Comparison of ENCODE assay signal across 23 mouse cellular contexts in genomic region chr2:117724066-117724465, GRCm38 (mm10).
"Had no signal": no experiment of that assay in that cellular context is flagged by ENCODE, and none has a peak within 500 bp of the region (broad histone marks: within the 10 kb centered on the region; RNA-seq: fewer than 3 reads in every experiment).

No protein-coding gene starts in this region.

- ATAC-seq: liver, postnatal 0 days; lung, postnatal 0 days; midbrain, embryonic 15.5 days had no signal

- H3K27ac ChIP-seq: kidney, postnatal 0 days; layer of hippocampus, adult 2 months; left cerebral cortex, adult 2 months; liver, embryonic 14.5 days; macrophage; midbrain, embryonic 12.5 days; midbrain, embryonic 15.5 days; neural tube, embryonic 12.5 days; neural tube, embryonic 15.5 days; stomach, postnatal 0 days had no signal

- H3K4me3 ChIP-seq: layer of hippocampus, adult 2 months; left cerebral cortex, adult 2 months; limb, embryonic 15.5 days; midbrain, embryonic 12.5 days; midbrain, embryonic 15.5 days; neural tube, embryonic 12.5 days; neural tube, embryonic 15.5 days had no signal

- H3K27me3 ChIP-seq: limb, embryonic 15.5 days; midbrain, embryonic 12.5 days; midbrain, embryonic 15.5 days; neural tube, embryonic 12.5 days; neural tube, embryonic 15.5 days had no signal

- H3K4me1 ChIP-seq: midbrain, embryonic 12.5 days; midbrain, embryonic 15.5 days; neural tube, embryonic 12.5 days; neural tube, embryonic 15.5 days had no signal

- H3K36me3 ChIP-seq: limb, embryonic 15.5 days; midbrain, embryonic 12.5 days; midbrain, embryonic 15.5 days; neural tube, embryonic 12.5 days; neural tube, embryonic 15.5 days had no signal

- DNase-seq: kidney, postnatal 25 days; layer of hippocampus, postnatal 36 days; liver, postnatal 0 days; lung, embryonic 14.5 days; right cerebral cortex, adult 18-20 months; right cerebral cortex, postnatal 14 days; right cerebral cortex, postnatal 4 days; thymus, adult 2 months; thymus, postnatal 14 days; thymus, postnatal 4 days had no signal

- H3K9me3 ChIP-seq: limb, embryonic 15.5 days; midbrain, embryonic 12.5 days; midbrain, embryonic 15.5 days; neural tube, embryonic 12.5 days; neural tube, embryonic 15.5 days had no signal

- H3K9ac ChIP-seq: limb, embryonic 15.5 days; liver, embryonic 14.5 days; liver, postnatal 0 days; lung, embryonic 14.5 days; midbrain, embryonic 12.5 days; midbrain, embryonic 15.5 days; neural tube, embryonic 12.5 days; neural tube, embryonic 15.5 days had no signal

- H3K4me2 ChIP-seq: limb, embryonic 15.5 days; liver, embryonic 11.5 days; lung, embryonic 14.5 days; midbrain, embryonic 12.5 days; midbrain, embryonic 15.5 days; neural tube, embryonic 12.5 days; neural tube, embryonic 15.5 days had no signal
